Mouse (Mus musculus) heart, postnatal 36 days (tissue): ENCODE data around the gene Emilin1. TPM values are rescaled to one million over a fixed set of nuclear protein-coding genes. Genes with fewer than 3 reads are reported as not detected.
A peak's percentile ranks its signal among the peaks of the same experiment; 100 is the strongest.

Experiments used
- DNase-seq, 2 experiments: peaks; one replicate each; pipeline ENCODE4 v3.0.0; 2021 to 2022
- intact Hi-C: fragments of 180-260 bp; cut with DNase I; formaldehyde crosslinking; loops from one replicate; pipeline ENCODE4 v1.15.1; 2025
- total RNA-seq, 2 experiments: library from RNA; stranded (reverse); gene quantifications; 2 replicates each; pipeline ENCODE4 v1.2.3; 2021

The Emilin1 gene
- total RNA-seq, 2 experiments from 2014 or later = 22.0 to 23.7 TPM

- intact Hi-C loops = loop anchor here (2.0 kb wide), 1 partner anchor 53 kb away; the partner anchor contains the start of gene Tmem214
- DNase-seq = peak; percentile 93 to 96
Measured at GRCm38 (mm10) chr5:30921256-30922033, 8.2 kb downstream of the Emilin1 start, which contains the start of gene Khk. Khk (plus strand) TSS chr5:30921431.

DNA sequence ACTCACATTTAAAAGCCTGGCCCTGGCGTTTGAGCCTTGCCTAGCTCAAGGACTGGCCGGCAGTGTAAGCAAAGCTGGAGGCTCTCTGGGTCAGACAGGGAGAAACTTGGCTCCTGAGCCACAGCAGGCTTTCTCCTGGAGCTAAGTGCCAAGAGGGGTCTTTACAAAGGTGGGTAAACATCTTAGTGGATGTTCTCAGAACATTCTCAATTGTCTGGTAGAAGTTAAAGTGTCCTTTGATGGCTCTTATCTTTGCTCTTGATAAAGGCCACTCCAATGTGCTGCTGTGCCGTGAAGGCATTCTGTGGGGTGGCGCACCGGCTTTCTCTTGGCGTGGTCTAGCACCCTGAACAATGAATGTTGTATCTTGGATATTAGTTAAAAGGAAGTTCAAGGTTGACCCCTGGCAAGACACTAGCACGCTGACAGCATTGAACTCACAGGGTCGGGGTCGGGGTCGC lies 9.4 kb downstream of the Emilin1 start:
- DNase-seq = no peak
- intact Hi-C loops = no loop called here

- intact Hi-C loops = no loop called here
- DNase-seq = no peak
Measured at GRCm38 (mm10) chr5:30923119-30923518, 9.9 kb downstream of the Emilin1 start.

DNA sequence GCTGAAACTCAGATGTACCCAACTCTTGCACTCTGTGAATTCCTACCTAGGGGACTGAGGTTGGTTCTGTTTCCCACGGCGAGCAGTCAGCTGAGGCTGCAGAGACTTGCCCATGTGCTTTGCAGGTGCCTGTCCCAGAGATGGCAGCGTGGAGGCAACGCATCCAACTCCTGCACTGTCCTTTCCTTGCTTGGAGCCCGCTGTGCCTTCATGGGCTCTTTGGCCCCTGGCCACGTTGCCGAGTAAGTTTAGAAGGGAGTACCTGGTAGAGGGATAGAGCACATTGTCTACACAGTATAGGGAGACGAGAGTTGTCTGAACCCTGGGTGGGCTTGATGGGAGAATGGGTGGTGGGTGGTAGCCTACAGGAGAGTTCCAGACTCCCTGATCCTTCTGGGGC lies 11.4 kb downstream of the Emilin1 start:
- DNase-seq = no peak
- intact Hi-C loops = no loop called here

- intact Hi-C loops = no loop called here
- no peak for DNase-seq
Measured at GRCm38 (mm10) chr5:30925217-30925616, 12.0 kb downstream of the Emilin1 start.

DNA sequence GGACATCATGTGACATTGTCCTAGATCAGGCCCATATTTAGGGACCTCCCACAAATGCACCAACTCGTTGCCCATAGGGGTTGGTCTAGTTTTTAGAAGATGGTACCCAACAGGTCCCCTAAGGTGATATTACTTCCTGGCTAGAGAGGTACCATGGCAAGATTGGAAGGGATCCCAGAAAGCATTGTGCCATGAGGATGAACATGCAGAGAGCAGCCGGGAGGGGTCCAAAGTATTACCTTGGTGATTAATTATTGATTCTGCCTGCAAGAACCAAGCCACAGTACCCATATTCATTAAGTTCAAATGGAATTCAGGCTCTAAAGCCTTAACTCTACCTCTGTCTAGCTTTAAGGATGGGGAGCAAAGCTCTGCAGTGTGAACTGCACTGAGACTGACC lies 12.9 kb downstream of the Emilin1 start:
- intact Hi-C loops = no loop called here
- no peak for DNase-seq

- intact Hi-C loops = no loop called here
- no peak for DNase-seq
Measured at GRCm38 (mm10) chr5:30927945-30928529, 14.8 kb downstream of the Emilin1 start.

DNA sequence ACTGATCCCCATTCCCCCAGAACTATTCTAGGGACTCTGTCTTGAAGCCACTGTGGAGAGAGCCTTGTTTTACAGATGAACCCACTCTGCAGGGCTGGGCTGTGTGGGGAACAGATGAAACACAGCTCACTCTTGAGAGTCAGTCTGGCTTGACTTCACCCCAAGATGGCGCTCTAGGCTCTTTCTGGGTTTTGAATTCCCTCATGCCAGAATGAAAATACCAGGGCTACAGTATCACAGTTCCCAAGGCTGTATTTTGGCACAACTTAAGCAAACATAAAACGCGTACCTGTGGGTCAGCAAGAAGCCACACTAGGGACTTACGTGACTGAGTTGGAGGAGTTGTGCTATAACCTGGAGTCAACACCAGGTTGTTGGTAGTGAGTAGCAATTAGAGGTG lies 16.9 kb downstream of the Emilin1 start:
- peak; percentile 81 for DNase-seq
- intact Hi-C loops = loop anchor here (1.0 kb wide), 2 partner anchors 68 to 74 kb away; no protein-coding TSS in a partner anchor

DNA sequence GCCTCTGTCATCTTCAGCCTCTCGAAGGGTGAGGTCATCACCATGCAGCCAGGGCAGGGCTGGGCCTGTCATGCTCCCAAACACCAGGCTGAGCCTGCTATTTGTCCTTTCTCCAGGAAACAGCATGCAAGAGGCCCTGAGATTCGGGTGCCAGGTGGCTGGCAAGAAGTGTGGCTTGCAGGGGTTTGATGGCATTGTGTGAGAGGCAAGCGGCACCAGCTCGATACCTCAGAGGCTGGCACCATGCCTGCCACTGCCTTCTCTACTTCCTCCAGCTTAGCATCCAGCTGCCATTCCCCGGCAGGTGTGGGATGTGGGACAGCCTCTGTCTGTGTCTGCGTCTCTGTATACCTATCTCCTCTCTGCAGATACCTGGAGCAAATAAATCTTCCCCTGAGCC lies 17.6 kb downstream of the Emilin1 start:
- DNase-seq = no peak
- intact Hi-C loops = loop anchor here (1.0 kb wide), 2 partner anchors 67 to 73 kb away; no protein-coding TSS in a partner anchor

DNA sequence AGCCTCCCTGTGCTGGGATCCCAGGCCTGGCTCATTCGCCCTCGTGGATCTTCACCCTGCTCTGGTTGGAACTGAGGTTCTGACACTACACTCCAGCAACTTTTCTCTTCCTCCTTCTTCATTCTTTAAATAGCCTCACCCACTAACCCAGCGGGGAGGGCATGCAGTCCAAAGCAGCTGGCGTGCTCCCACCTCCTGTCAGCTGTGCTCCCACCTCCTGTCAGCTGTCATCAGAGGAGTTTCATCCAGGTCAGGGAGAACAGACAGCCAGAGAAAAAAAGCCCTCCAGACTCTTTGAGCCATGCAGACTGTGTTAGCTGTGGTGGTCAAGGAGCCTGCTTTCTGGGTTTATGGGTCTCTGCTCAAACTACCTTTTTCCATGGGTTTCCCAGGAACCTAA lies 18.2 kb downstream of the Emilin1 start:
- intact Hi-C loops = no loop called here
- no peak for DNase-seq

DNA sequence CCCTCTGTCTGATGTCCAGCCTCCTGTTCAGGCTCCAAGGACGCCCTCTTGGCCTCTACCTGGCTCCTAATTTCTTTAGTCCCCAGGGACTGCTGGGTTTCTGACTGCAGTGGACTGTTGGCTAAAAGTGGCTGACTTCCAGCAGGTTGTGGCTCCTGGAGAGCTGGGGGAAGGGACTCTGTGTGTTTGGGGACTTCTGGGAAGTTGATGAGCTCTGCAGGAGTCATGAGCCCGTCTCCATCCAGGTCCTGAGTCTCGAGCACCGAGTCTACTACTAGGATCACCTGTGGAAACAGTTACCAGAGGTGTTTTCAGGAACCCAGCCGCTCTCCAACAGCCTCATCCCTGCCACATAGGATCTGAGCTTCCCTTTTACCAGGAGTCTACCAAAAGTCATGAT lies 20.5 kb downstream of the Emilin1 start:
- DNase-seq = no peak
- intact Hi-C loops = no loop called here

- intact Hi-C loops = no loop called here
- no peak for DNase-seq
Measured at GRCm38 (mm10) chr5:30934725-30935461, 21.7 kb downstream of the Emilin1 start.

DNA sequence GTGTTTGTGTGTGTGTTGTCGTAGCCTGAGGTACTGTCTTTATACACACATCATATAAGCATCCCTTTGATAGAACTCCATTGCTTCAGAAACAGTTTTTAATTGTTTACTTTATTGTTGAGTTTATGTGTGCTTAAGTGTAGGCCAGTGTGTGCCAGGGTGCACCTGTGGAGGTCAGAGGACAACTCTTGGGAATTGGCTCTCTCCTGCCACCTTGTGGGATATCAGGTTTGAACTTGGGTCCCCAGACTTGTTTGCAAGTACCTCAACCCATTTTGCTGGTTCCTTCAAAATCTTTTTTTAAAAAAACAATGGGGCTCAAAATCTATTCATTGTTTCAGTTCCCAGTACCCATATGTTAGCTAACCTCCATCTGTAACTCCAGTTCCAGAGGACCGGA lies 29.8 kb downstream of the Emilin1 start:
- DNase-seq = no peak
- intact Hi-C loops = loop anchor here (2.0 kb wide), 1 partner anchor 136 kb away; no protein-coding TSS in a partner anchor

DNA sequence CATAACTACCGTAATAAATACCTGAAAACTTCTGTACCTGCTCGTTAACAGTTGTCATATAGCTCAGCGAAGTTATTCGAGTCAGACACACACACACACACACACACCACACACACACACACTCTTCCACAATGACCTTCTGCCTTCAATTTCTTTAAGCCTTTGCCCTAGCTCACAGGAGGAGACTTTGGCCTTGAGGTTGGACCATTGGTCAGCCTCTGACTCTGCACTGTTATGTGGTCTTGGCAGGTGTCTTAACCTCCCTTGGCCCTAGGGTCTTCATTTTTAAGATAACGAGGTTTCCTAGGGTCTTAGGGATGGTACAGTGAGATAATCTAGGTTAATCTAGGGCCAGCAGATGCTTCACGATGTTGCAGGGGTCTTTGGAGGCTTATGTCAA lies 31.1 kb downstream of the Emilin1 start:
- intact Hi-C loops = no loop called here
- DNase-seq = no peak

DNA sequence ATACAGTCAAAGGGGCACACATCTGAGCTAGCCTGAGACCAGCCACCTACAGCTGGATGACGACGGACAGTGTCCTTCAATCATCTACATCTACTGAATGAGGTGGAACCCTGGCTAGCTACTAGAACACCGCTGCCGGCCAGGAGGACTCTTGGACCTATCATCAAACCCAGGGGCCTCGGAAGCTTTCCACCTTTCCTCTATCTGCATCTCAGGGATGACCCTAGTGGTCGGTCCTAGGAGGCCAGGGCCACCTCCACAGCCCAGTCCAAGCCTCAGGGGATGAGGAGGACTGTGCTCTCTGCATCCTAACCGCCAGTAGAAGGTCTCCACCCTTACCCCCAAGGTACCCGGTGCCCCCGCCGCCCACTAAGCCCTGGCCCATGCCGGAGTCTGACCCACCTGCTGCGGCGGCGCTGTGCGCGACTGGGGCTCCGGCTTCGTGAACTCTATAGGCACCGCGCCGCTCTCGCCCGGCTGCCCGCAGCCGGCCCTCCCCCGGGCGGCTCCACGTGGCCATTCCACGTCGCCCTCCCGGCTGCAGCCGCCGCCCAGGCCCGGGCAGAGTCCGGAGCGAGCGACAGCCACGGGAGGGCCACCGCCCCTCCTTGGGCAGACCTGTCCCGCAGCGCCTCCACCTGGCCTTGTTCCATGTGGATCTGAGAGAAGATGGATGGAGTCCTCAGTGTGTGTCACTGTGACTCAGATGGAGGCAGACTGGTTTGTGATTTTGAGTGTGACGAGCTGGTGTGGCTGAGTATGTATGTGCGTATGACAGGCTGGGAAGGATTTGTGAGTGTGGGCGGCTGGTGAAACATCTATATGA lies 32.0 kb downstream of the Emilin1 start, which contains the start of gene Cgref1:
Cgref1 (minus strand) TSS at position 636 of the 826 bp plus-strand sequence.
- peak; percentile 47 to 59 for DNase-seq
- intact Hi-C loops = no loop called here

- intact Hi-C loops = no loop called here
Measured at GRCm38 (mm10) chr5:30948620-30949019, 35.4 kb downstream of the Emilin1 start.

DNA sequence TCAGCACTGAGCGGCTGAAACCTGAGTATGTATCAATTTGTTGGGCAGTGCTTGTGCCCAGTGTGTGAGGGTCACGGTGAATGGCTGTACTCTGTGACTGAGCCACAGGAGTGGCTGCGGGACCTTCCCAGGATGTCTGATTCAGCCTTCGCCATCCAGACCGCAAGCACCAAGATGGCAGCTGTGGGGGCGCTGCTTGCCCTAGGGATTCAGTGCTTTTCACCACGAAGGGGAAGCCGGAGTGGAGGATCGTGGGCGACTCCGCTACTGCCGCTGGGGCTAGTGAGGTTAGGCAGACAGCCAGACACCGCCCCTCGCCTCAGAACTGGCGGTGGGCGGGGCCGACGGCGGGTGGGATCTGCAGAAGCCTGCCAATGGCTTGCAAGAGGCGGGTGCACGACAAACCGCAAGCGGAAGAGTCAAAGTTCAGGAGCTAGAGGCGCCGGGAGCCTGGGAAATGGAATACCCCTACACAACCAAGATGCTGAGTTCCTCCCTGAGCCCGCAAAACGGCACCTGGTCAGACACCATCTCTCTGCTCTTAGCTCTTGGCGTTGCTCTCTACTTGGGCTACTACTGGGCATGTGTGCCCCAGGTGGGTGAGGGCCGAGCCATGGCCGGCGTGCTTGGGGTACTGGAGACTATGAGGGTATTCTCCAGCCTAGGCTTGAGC lies 36.6 kb downstream of the Emilin1 start:
- DNase-seq = peak; percentile 93
- intact Hi-C loops = no loop called here

More at GRCm38 (mm10) chr5:30948620-30949019, 35.4 kb downstream of the Emilin1 start:
- no peak for DNase-seq

- intact Hi-C loops = no loop called here
- no peak for DNase-seq
Measured at GRCm38 (mm10) chr5:30950451-30950850, 37.2 kb downstream of the Emilin1 start.

DNA sequence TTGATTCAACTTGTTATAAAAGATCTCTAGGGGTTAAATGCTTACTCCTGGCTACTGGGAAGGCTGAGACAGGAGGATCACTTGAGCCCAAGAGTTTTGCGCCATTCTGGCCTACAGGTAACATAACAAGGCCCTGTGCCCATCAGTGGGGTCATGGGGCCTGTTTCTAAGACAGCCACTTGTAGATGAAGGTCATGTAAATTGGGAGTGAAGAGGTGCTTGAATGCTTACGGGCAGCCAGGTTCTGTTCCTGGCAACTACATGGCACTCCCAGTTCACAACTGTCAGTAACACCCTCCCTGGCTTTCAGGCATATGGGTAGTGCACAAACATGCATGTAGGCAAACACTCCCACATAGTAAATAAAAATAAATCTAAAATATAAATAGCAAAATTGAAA lies 37.7 kb downstream of the Emilin1 start:
- intact Hi-C loops = no loop called here
- DNase-seq = no peak

GRCm38 (mm10) chr5:30951706-30952105 lies 38.5 kb downstream of the Emilin1 start:
- intact Hi-C loops = no loop called here
- no peak for DNase-seq
